Mouse (Mus musculus): ENCODE data around the gene Banp.

- TF ChIP-seq CHD2 (IDR thresholded peaks at IDR 0.05; ENCODE audit: low read depth, low read length) (no peak), HCFC1 (IDR thresholded peaks at IDR 0.05; ENCODE audit: borderline replicate concordance, insufficient read depth, low read length) (no peak), MAFK (IDR thresholded peaks at IDR 0.05; ENCODE audit: insufficient read depth, low read depth, low read length) (no peak), ZC3H11A (IDR thresholded peaks at IDR 0.05; ENCODE audit: borderline replicate concordance, low read depth, low read length) (no peak)
Observed at GRCm38 (mm10) chr8:122011066-122011588, 61.6 kb downstream of the Banp start.
